Mouse (Mus musculus) spleen, adult 2 months (tissue): ENCODE data around the gene 4933411K16Rik.

Source experiments
- CTCF ChIP-seq: fragments of 200-500 bp; IDR thresholded peaks from 2 replicates; pipeline ENCODE4 v1.5.1; 2011; ENCODE audit warnings: mild to moderate bottlenecking, inconsistent platforms; ENCODE audit not compliant: insufficient read depth, insufficient read length, insufficient replicate concordance; ENCODE audit errors: extremely low read depth
- POLR2A ChIP-seq: fragments of 200-500 bp; IDR thresholded peaks from 2 replicates; pipeline ENCODE4 v1.6.1; 2011; ENCODE audit warnings: low read depth, low read length, inconsistent platforms

DNA sequence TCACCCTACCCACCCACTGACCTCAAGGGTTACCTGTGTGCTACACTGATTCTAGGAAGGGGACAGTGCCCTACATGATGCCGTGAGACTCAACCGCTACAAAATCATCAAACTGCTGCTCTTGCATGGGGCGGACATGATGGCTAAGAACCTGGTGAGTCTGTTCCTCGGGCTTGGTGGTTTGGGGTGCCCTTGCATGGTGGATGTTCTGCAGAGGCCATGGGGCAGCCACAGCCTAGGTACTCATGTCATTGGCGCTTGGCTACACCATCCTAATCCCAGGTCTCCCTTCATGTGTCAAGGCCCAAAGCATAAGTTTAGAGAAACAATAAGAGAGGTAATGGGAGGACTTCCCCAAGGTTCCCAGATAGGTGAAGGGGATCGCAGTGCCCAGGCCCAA lies 8.1 kb upstream of the 4933411K16Rik start:
- no peak for TF ChIP-seq CTCF
- no peak for TF ChIP-seq POLR2A
